Comparison of ENCODE assay signal across 22 mouse cellular contexts in genomic region chr2:117433482-117433881, GRCm38 (mm10).
A peak's percentile ranks its signal among the peaks of the same experiment; 100 is the strongest.
DNase-seq lines count a peak whose midpoint lies in the region; ATAC-seq lines count a peak whose summit lies in the region.
"Had no signal": no experiment of that assay in that cellular context is flagged by ENCODE, and none has a peak within 500 bp of the region (broad histone marks: within the 10 kb centered on the region; RNA-seq: fewer than 3 reads in every experiment).

No protein-coding gene starts in this region.

- peak; percentile 41 for DNase-seq in thymus, postnatal 14 days
- DNase-seq in thymus, postnatal 36 days, result no peak
- peak; percentile 63 for DNase-seq in induced T-regulatory cell, adult 2 months (ENCODE audit: low read depth)
- no peak for DNase-seq in layer of hippocampus, adult 9-11 months
- DNase-seq: adrenal gland, adult 8-10 months; adrenal gland, postnatal 25 days; cerebellum, adult 11-12 months; cerebellum, adult 8-10 months; cerebellum, postnatal 10 days; cerebellum, postnatal 36 days; forebrain, postnatal 0 days; gastrocnemius, adult 2 months; gastrocnemius, postnatal 14 days; heart, adult 2 months; heart, postnatal 14 days; heart, postnatal 4 days had no signal

- peak; percentile 63 for ATAC-seq in CD4-positive, CD25-positive, alpha-beta regulatory T cell, adult 4 months
- ATAC-seq in megakaryocyte, adult 5-6 weeks (ENCODE audit: poor library complexity, severe bottlenecking), result no peak
- ATAC-seq in erythroid progenitor cell, adult 5-6 weeks (replicated peaks; ENCODE audit: low FRiP score, poor library complexity, severe bottlenecking), result no peak
- ATAC-seq: forebrain, embryonic 14.5 days; forebrain, postnatal 0 days; hindbrain, postnatal 0 days; intestine, embryonic 15.5 days had no signal

Comparison
In these comparisons a context has a peak if more than half of its experiments do, and no peak if none do; other contexts are left out.
1. DNase-seq: peak in thymus, postnatal 14 days (single experiment) and induced T-regulatory cell, adult 2 months (single experiment); none in thymus, postnatal 36 days (0 of 2) and layer of hippocampus, adult 9-11 months (single experiment).